Mouse (Mus musculus) heart, adult 2 months (tissue): ENCODE results near the gene Parp16. TPM values are rescaled to one million over a fixed set of nuclear protein-coding genes. Genes with fewer than 3 reads are reported as not detected.

Experiments used
- DNase-seq, 2 experiments: peaks; one replicate each; pipeline ENCODE4 v3.0.0; 2021
- H3K27ac ChIP-seq: fragments of 200-600 bp; 2 replicates; pipeline ENCODE4 v1.8.1; 2022
- H3K27me3 ChIP-seq: fragments of 200-500 bp; 2 replicates; pipeline ENCODE4 v1.6.1; 2012; ENCODE audit warnings: mild to moderate bottlenecking, low read length, inconsistent platforms, mixed read lengths; ENCODE audit not compliant: control insufficient read depth, insufficient read depth
- H3K36me3 ChIP-seq: fragments of 200-500 bp; 2 replicates; pipeline ENCODE4 v1.6.1; 2012; ENCODE audit warnings: low read length, inconsistent platforms; ENCODE audit not compliant: control insufficient read depth, insufficient read depth
- H3K4me1 ChIP-seq: fragments of 200-500 bp; 2 replicates; pipeline ENCODE4 v1.6.1; 2011; ENCODE audit warnings: low read length; ENCODE audit not compliant: control insufficient read depth, insufficient read depth
- H3K4me3 ChIP-seq: fragments of 200-600 bp; 2 replicates; pipeline ENCODE4 v1.8.1; 2022
- H3K79me2 ChIP-seq: fragments of 200-500 bp; replicated peaks from 2 replicates; pipeline ENCODE4 v1.6.1; 2012; ENCODE audit warnings: mild to moderate bottlenecking, inconsistent platforms, low read length, moderate library complexity, mixed read lengths; ENCODE audit not compliant: control insufficient read depth, insufficient read depth
- H3K9ac ChIP-seq: fragments of 200-500 bp; 2 replicates; pipeline ENCODE4 v1.6.1; 2012; ENCODE audit warnings: low read depth, mild to moderate bottlenecking, control low read depth, inconsistent platforms, low read length, mixed read lengths
- CTCF ChIP-seq: fragments of 200-600 bp; IDR thresholded peaks from 2 replicates; pipeline ENCODE4 v1.8.1; 2022; ENCODE audit warnings: antibody characterized with exemption, mild to moderate bottlenecking, moderate library complexity
- EP300 ChIP-seq: fragments of 200-500 bp; IDR thresholded peaks from 2 replicates; pipeline ENCODE4 v1.6.1; 2011; ENCODE audit warnings: low read depth, low read length, control low read depth; ENCODE audit not compliant: insufficient read depth
- POLR2A ChIP-seq: fragments of 200-500 bp; IDR thresholded peaks from 2 replicates; pipeline ENCODE4 v1.6.1; 2011; ENCODE audit warnings: mild to moderate bottlenecking, low read depth, low read length, control low read depth; ENCODE audit not compliant: insufficient read depth
- WGBS: fragments of 180-500 bp; shearing (Covaris S2); methylation state at CpG from one replicate; pipeline ENCODE4 v1.1.7; 2018; 5-methylcytosine and 5-hydroxymethylcytosine counted together
- intact Hi-C: fragments of 180-260 bp; cut with DNase I; formaldehyde crosslinking; loops from one replicate; pipeline ENCODE4 v1.15.1; 2025
- polyA plus RNA-seq: library from polyadenylated mRNA; depleted of rRNA; stranded (reverse); fragments of >200 nt; gene quantifications from 2 replicates; pipeline ENCODE4 v1.2.3, GENCODE M21; 2012
- total RNA-seq, 2 experiments: library from RNA; stranded (reverse); gene quantifications; 2 replicates each; pipeline ENCODE4 v1.2.3; 2021

The Parp16 gene
- total and polyA plus RNA-seq, 3 experiments: 2.6 to 3.7 (median 3.1) TPM

GRCm38 (mm10) chr9:65156604-65157003, 38.5 kb upstream of the Parp16 start:
- H3K27me3 ChIP-seq: no peaks in the 10 kb centered on the region; the same call in 1 of the 2 replicates
- H3K9ac ChIP-seq: no peak overlapping the region
- 7% methylated on average over 8 of the region's 8 CpGs for WGBS
- no peak overlapping the region for H3K27ac ChIP-seq
- TF ChIP-seq POLR2A (no peak), EP300 (no peak), CTCF (no peak)
- no peaks in the 10 kb centered on the region for H3K4me1 ChIP-seq
- no peaks in the 10 kb centered on the region for H3K36me3 ChIP-seq
- H3K4me3 ChIP-seq: no peak overlapping the region
- no peaks in the 10 kb centered on the region for H3K79me2 ChIP-seq
- intact Hi-C loops: no loop called here
- no peak for DNase-seq

- Histone ChIP-seq H3K4me3 (no peak overlapping the region), H3K36me3 (no peaks in the 10 kb centered on the region), H3K27me3 (peaks cover 4% of the 10 kb centered on the region; the same call in 1 of the 2 replicates), H3K4me1 (no peaks in the 10 kb centered on the region), H3K9ac (no peak overlapping the region), H3K27ac (no peak overlapping the region), H3K79me2 (no peaks in the 10 kb centered on the region)
- no peak for DNase-seq
- TF ChIP-seq CTCF (no peak), POLR2A (no peak), EP300 (no peak)
- 39% methylated on average over 6 of the region's 6 CpGs for WGBS
- intact Hi-C loops: no loop called here
Observed at GRCm38 (mm10) chr9:65157631-65158030, 37.5 kb upstream of the Parp16 start.

- Histone ChIP-seq H3K4me1 (no peaks in the 10 kb centered on the region), H3K36me3 (no peaks in the 10 kb centered on the region), H3K9ac (no peak overlapping the region), H3K27ac (no peak overlapping the region), H3K4me3 (no peak overlapping the region), H3K27me3 (peaks cover 9% of the 10 kb centered on the region; the same call in 1 of the 2 replicates), H3K79me2 (no peaks in the 10 kb centered on the region)
- DNase-seq: no peak
- TF ChIP-seq EP300: no peak
- TF ChIP-seq CTCF: no peak
- TF ChIP-seq POLR2A: no peak
- 73% methylated on average over 4 of the region's 4 CpGs for WGBS
- intact Hi-C loops: no loop called here
Observed at GRCm38 (mm10) chr9:65161188-65161587, 34.0 kb upstream of the Parp16 start.

GRCm38 (mm10) chr9:65161881-65162280, 33.3 kb upstream of the Parp16 start:
- no peaks in the 10 kb centered on the region for H3K36me3 ChIP-seq
- H3K4me1 ChIP-seq: no peaks in the 10 kb centered on the region
- H3K27me3 ChIP-seq: peaks cover 9% of the 10 kb centered on the region; the same call in 1 of the 2 replicates
- no peak for DNase-seq
- intact Hi-C loops: no loop called here
- H3K79me2 ChIP-seq: no peaks in the 10 kb centered on the region
- no peak overlapping the region for H3K4me3 ChIP-seq
- no peak overlapping the region for H3K9ac ChIP-seq
- TF ChIP-seq EP300: no peak
- no peak for TF ChIP-seq CTCF
- 44% methylated on average over 8 of the region's 8 CpGs for WGBS
- no peak overlapping the region for H3K27ac ChIP-seq

GRCm38 (mm10) chr9:65162711-65163639, 32.2 kb upstream of the Parp16 start:
- intact Hi-C loops: no loop called here
- Histone ChIP-seq H3K4me3 (peak overlapping the region; percentile 39), H3K27ac (no peak overlapping the region), H3K27me3 (peaks cover 9% of the 10 kb centered on the region; the same call in 1 of the 2 replicates), H3K36me3 (no peaks in the 10 kb centered on the region), H3K4me1 (no peaks in the 10 kb centered on the region), H3K9ac (no peak overlapping the region), H3K79me2 (no peaks in the 10 kb centered on the region)
- no peak for DNase-seq
- TF ChIP-seq EP300 (no peak), CTCF (no peak), POLR2A (no peak)
- 4% methylated on average over 66 of the region's 69 CpGs for WGBS

- 17% methylated on average over 1 of the region's 1 CpGs for WGBS
- Histone ChIP-seq H3K4me3 (no peak overlapping the region), H3K36me3 (no peaks in the 10 kb centered on the region), H3K4me1 (no peaks in the 10 kb centered on the region), H3K79me2 (no peaks in the 10 kb centered on the region), H3K27me3 (peaks cover 9% of the 10 kb centered on the region; the same call in 1 of the 2 replicates), H3K27ac (no peak overlapping the region), H3K9ac (no peak overlapping the region)
- DNase-seq: no peak
- intact Hi-C loops: loop anchor here (2.0 kb wide), 1 partner anchor 32 kb away; no protein-coding TSS in a partner anchor
- TF ChIP-seq CTCF (peak; percentile 63), EP300 (no peak)
Observed at GRCm38 (mm10) chr9:65164870-65165269, 30.3 kb upstream of the Parp16 start.
